Mouse (Mus musculus) midbrain, embryonic 14.5 days (tissue): ENCODE data around the gene Sik2. TPM values are rescaled to one million over a fixed set of nuclear protein-coding genes. Genes with fewer than 3 reads are reported as not detected.

Source experiments
- ATAC-seq: fragments of 200-750 bp; cut with Nextera tagmentation; 2 replicates; pipeline ENCODE4 v1.8.0; 2017; ENCODE audit warnings: moderate number of reproducible peaks, moderate library complexity; ENCODE audit not compliant: low FRiP score, low TSS enrichment
- DNase-seq: peaks from one replicate; pipeline ENCODE4 v3.0.0-alpha.2; 2015
- H3K27ac ChIP-seq: fragments of 300-500 bp; sonication (generic); replicated peaks from 2 replicates; pipeline ENCODE4 v1.5.1; 2014; ENCODE audit warnings: mild to moderate bottlenecking, low read depth, low read length, moderate library complexity
- H3K27me3 ChIP-seq: fragments of 300-500 bp; sonication (generic); 2 replicates; pipeline ENCODE4 v1.6.1; 2014; ENCODE audit warnings: low read length, control low read depth, mixed read lengths; ENCODE audit not compliant: control insufficient read depth, insufficient read depth
- H3K36me3 ChIP-seq: fragments of 300-500 bp; sonication (generic); 2 replicates; pipeline ENCODE4 v1.6.1; 2014; ENCODE audit warnings: low read length, control low read depth; ENCODE audit not compliant: control insufficient read depth, insufficient read depth
- H3K4me1 ChIP-seq: fragments of 300-500 bp; sonication (generic); 2 replicates; pipeline ENCODE4 v1.6.1; 2014; ENCODE audit warnings: mild to moderate bottlenecking, antibody characterized with exemption, low read length, control low read depth; ENCODE audit not compliant: control insufficient read depth, insufficient read depth
- H3K4me2 ChIP-seq: fragments of 300-500 bp; sonication (generic); 2 replicates; pipeline ENCODE4 v1.6.1; 2014; ENCODE audit warnings: mild to moderate bottlenecking, low read length, moderate library complexity
- H3K4me3 ChIP-seq: fragments of 300-500 bp; sonication (generic); replicated peaks from 2 replicates; pipeline ENCODE4 v1.5.1; 2014; ENCODE audit warnings: low read depth, low read length
- H3K9ac ChIP-seq: fragments of 300-500 bp; sonication (generic); replicated peaks from 2 replicates; pipeline ENCODE4 v1.6.1; 2014; ENCODE audit warnings: mild to moderate bottlenecking, low read length, moderate library complexity
- H3K9me3 ChIP-seq: fragments of 300-500 bp; sonication (generic); 2 replicates; pipeline ENCODE4 v1.6.1; 2016; ENCODE audit warnings: low read length, control low read depth, mixed read lengths; ENCODE audit not compliant: control insufficient read depth
- WGBS: fragments of 180-500 bp; shearing (Covaris S2); extraction: QIAGEN DNeasy Blood & Tissue Kit; methylation state at CpG from one replicate; pipeline ENCODE4 v1.1.7; 2014; 5-methylcytosine and 5-hydroxymethylcytosine counted together
- polyA plus RNA-seq: library from polyadenylated mRNA; unstranded; fragments of >200 nt; fragmentation: Nextera tagmentation; extraction: Ambion mirVana; gene quantifications from 2 replicates; pipeline ENCODE4 v1.2.1, GENCODE M21; 2014

The Sik2 gene
- polyA plus RNA-seq, 1 experiment from 2014 or later: 17.0 TPM

- no peak overlapping the region for H3K9ac ChIP-seq
- no peak for DNase-seq
- no peak overlapping the region for H3K4me3 ChIP-seq
- no peaks in the 10 kb centered on the region for H3K4me1 ChIP-seq
- ATAC-seq: no peak
- no peak overlapping the region for H3K27ac ChIP-seq
- H3K27me3 ChIP-seq: no peaks in the 10 kb centered on the region
- no peaks in the 10 kb centered on the region for H3K36me3 ChIP-seq
- WGBS: 84% methylated on average over 2 of the region's 2 CpGs
- no peak overlapping the region for H3K4me2 ChIP-seq
- H3K9me3 ChIP-seq: no peaks in the 10 kb centered on the region
These were observed 42.6 kb downstream of the Sik2 start for GRCm38 (mm10) chr9:50966277-50966676.

DNA sequence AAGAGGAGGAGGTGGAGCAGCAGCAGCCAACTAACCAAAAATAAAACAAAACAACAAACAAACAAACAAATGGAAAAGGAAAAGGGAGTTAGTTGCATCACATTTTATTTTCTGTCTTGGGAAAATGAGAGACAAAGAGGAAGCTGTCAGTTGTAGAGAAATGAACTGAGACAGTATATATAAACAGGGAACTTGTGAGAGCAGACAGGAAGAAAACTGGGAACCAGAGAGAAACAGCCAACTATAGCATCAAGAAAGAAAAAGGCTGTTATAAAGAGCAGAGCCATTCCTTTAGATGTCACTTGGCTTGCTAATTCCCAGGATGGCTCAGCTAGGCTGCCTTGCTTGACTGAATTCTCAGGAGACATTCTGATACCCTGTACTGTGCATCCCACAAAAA lies 43.5 kb downstream of the Sik2 start:
- Histone ChIP-seq H3K4me3 (no peak overlapping the region), H3K27me3 (no peaks in the 10 kb centered on the region), H3K9me3 (no peaks in the 10 kb centered on the region), H3K9ac (no peak overlapping the region), H3K4me1 (no peaks in the 10 kb centered on the region), H3K4me2 (no peak overlapping the region), H3K36me3 (no peaks in the 10 kb centered on the region), H3K27ac (no peak overlapping the region)
- ATAC-seq (no peak), DNase-seq (no peak)

DNA sequence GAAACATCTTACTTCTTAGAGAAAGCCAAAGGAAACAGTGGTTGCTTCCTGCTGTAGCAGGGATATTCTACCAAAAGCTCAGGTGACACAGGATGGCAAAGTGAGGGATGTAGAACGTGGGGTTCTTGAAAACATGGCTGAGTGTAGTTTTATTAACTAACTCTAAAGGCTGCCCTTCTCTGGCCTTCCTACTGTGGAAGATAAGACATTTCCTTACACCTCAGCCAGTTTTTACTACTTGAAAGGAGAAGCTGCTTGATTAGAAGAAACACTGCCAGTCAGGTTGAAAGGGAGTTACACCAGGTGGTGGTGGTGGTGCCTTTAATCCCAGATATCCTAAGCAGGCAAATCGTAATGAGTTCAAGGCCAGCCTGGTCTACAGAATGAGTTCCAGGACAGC lies 44.0 kb downstream of the Sik2 start:
- Histone ChIP-seq H3K9me3 (no peaks in the 10 kb centered on the region), H3K4me1 (no peaks in the 10 kb centered on the region), H3K36me3 (no peaks in the 10 kb centered on the region), H3K27ac (no peak overlapping the region), H3K4me3 (no peak overlapping the region), H3K9ac (no peak overlapping the region), H3K4me2 (no peak overlapping the region), H3K27me3 (no peaks in the 10 kb centered on the region)
- no peak for ATAC-seq
- DNase-seq: no peak
- 79% methylated on average over 2 of the region's 2 CpGs for WGBS

DNA sequence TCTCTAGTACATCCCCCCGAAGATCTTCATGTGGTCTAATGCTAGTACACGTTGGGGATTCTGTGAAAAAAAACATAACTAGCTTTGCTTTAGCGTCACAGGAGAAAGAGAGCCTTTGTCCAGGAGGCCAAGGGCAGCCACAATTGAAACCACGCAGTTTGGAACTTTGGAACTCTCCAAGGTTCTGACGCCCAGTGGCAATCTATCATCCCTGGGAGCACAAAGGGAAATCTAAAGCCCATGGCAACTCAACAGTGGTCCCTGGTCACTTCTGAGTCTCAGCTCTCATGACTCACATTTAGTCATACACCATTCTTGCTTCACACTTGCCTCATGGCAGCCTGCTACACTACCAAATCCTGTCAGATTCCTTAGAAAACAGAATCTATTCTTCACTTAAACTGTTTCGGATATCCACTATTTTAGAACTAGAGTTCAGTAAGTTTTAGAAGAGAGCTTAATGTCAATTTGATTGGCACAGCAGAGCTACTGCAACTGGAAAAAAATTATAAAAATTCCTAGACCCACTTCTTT lies 50.9 kb downstream of the Sik2 start:
- H3K36me3 ChIP-seq: no peaks in the 10 kb centered on the region
- no peaks in the 10 kb centered on the region for H3K4me1 ChIP-seq
- H3K4me2 ChIP-seq: no peak overlapping the region
- no peaks in the 10 kb centered on the region for H3K9me3 ChIP-seq
- WGBS: 56% methylated on average over 6 of the region's 6 CpGs
- DNase-seq: no peak
- no peak overlapping the region for H3K9ac ChIP-seq
- ATAC-seq: no peak
- H3K27me3 ChIP-seq: no peaks in the 10 kb centered on the region
- H3K4me3 ChIP-seq: no peak overlapping the region
- H3K27ac ChIP-seq: no peak overlapping the region

DNA sequence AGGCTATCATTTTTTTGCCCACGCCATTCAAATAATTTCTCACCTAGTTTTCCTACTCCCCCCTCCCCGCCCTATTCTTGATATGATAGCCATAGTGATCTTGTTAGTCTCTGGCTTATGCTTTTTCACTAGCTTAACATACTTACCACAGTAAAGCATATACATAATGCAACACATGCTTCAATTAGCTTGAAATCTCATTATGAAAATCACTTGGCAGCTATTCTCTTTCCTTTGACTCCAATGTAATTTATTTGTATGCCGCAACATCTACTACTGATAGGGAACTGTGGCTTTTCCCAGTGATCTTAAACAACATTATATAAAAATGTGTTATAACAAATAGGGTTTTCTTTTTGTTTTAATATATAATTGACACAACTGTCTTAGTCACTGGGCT lies 53.7 kb downstream of the Sik2 start:
- ATAC-seq (no peak), DNase-seq (no peak)
- Histone ChIP-seq H3K36me3 (no peaks in the 10 kb centered on the region), H3K4me2 (no peak overlapping the region), H3K27ac (no peak overlapping the region), H3K4me3 (no peak overlapping the region), H3K9me3 (no peaks in the 10 kb centered on the region), H3K9ac (no peak overlapping the region), H3K4me1 (no peaks in the 10 kb centered on the region), H3K27me3 (no peaks in the 10 kb centered on the region)
- WGBS: 81% methylated on average over 3 of the region's 3 CpGs

DNA sequence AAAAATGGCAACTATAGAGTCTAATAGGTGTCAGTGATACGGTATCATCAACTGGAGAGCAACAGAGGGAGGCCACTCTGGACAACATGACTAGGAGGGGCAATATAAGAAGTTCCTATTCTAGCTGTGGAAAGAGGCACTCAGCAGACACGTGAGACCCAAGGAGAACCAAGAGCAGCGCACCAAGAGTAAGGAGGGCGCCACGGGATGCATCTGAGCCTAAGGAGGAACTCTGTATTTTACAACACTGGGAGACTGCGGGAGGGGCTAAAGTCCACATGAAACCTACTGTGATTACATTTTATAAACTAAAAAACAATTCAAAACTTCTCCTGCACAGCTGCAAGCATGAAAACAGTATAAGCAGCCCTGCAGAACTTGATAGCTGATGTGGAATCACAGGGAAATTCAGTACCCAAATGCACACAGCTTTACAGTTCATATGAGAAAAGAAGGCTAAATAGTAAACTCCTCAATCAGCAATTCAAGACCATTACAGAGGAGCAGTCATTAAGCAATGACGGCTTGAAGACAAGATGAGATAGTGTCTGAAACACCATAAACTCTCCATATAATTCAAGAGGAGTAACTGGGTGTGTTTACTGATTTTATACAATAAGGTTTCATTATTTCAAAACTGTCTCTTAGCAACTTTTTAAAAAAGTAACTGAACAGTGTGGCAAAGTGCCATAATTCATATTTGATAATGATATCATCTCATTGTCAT lies 60.6 kb downstream of the Sik2 start:
- ATAC-seq (no peak), DNase-seq (no peak)
- Histone ChIP-seq H3K27ac (no peak overlapping the region), H3K36me3 (no peaks in the 10 kb centered on the region), H3K27me3 (no peaks in the 10 kb centered on the region), H3K9ac (no peak overlapping the region), H3K9me3 (no peaks in the 10 kb centered on the region), H3K4me2 (no peak overlapping the region), H3K4me3 (no peak overlapping the region), H3K4me1 (no peaks in the 10 kb centered on the region)
- 95% methylated on average over 7 of the region's 7 CpGs for WGBS

- WGBS: 61% methylated on average over 1 of the region's 1 CpGs
- Histone ChIP-seq H3K4me2 (no peak overlapping the region), H3K4me1 (no peaks in the 10 kb centered on the region), H3K9me3 (no peaks in the 10 kb centered on the region), H3K27me3 (no peaks in the 10 kb centered on the region), H3K27ac (no peak overlapping the region), H3K9ac (no peak overlapping the region), H3K4me3 (no peak overlapping the region), H3K36me3 (no peaks in the 10 kb centered on the region)
- ATAC-seq (no peak), DNase-seq (no peak)
These were observed 62.5 kb downstream of the Sik2 start for GRCm38 (mm10) chr9:50946338-50946737.

GRCm38 (mm10) chr9:50944826-50945225 lies 64.0 kb downstream of the Sik2 start:
- no peak for DNase-seq
- no peaks in the 10 kb centered on the region for H3K9me3 ChIP-seq
- H3K9ac ChIP-seq: no peak overlapping the region
- H3K4me3 ChIP-seq: no peak overlapping the region
- 85% methylated on average over 1 of the region's 1 CpGs for WGBS
- no peak for ATAC-seq
- H3K4me2 ChIP-seq: no peak overlapping the region
- H3K27me3 ChIP-seq: no peaks in the 10 kb centered on the region
- H3K36me3 ChIP-seq: no peaks in the 10 kb centered on the region
- H3K27ac ChIP-seq: no peak overlapping the region
- no peaks in the 10 kb centered on the region for H3K4me1 ChIP-seq

DNA sequence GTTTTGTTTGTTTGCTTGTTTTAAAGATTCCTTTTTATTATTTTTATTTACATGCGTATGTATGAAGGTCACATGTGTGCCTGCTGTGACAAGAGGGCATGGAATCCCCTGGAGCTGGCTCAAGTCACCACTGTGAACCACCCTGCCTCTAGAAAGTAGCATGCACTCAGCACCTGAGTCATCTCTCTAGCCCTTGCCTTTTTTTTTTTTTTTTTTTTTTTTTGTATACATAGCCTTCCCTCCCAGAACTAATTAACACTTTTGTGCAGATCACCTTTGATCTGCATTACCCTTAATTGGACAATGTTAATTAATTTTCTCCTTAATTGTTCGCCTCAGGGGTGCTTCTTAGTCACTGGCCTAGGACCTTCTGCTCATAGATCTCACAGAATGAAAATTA lies 66.2 kb downstream of the Sik2 start:
- no peak overlapping the region for H3K27ac ChIP-seq
- no peaks in the 10 kb centered on the region; the same call in 1 of the 2 replicates for H3K9me3 ChIP-seq
- ATAC-seq (no peak), DNase-seq (no peak)
- no peaks in the 10 kb centered on the region for H3K4me1 ChIP-seq
- H3K27me3 ChIP-seq: no peaks in the 10 kb centered on the region
- WGBS: 88% methylated on average over 2 of the region's 2 CpGs
- no peak overlapping the region for H3K4me3 ChIP-seq
- no peaks in the 10 kb centered on the region for H3K36me3 ChIP-seq
- no peak overlapping the region for H3K9ac ChIP-seq
- no peak overlapping the region for H3K4me2 ChIP-seq
